Mouse (Mus musculus): ENCODE measurements around the gene Efnb2.

GRCm38 (mm10) chr8:8583981-8584377 is 77.1 kb downstream of the Efnb2 start:
- TF ChIP-seq CTCF (IDR thresholded peaks at IDR 0.05; ENCODE audit: insufficient read depth, low read length) (no peak), POLR2A (IDR thresholded peaks at IDR 0.05; ENCODE audit: borderline replicate concordance, extremely low read depth, low read depth, low read length) (no peak)

Data from lung, adult 2 months (tissue).